Mouse (Mus musculus) CH12.LX (cell line): ENCODE results near the gene Pum2. TPM values are rescaled to one million over a fixed set of nuclear protein-coding genes. Genes with fewer than 3 reads are reported as not detected.

Experiments used
- DNase-seq: peaks from one replicate; pipeline ENCODE4 v3.0.0-alpha.2; 2013; ENCODE audit errors: extremely low read depth
- H3K27ac ChIP-seq: 2 replicates; pipeline ENCODE4 v1.5.1; 2012; ENCODE audit warnings: low read depth, mild to moderate bottlenecking, control low read depth, moderate library complexity; ENCODE audit not compliant: insufficient read depth
- H3K27me3 ChIP-seq: replicated peaks from 2 replicates; pipeline ENCODE3; 2012; ENCODE audit warnings: inconsistent platforms
- H3K36me3 ChIP-seq, 2 experiments: replicated peaks in 1 of 2; 2 replicates each; pipeline versions ENCODE3 to v1.6.1; 2012; ENCODE audit warnings: inconsistent platforms in 1 of 2, low read length in 1 of 2, mild to moderate bottlenecking in 1 of 2, mixed read lengths in 1 of 2, moderate library complexity in 1 of 2; ENCODE audit not compliant: control insufficient read depth in 1 of 2, insufficient read depth in 1 of 2
- H3K4me1 ChIP-seq, 2 experiments: 2 replicates each; pipeline ENCODE4 v1.6.1; 2012; ENCODE audit warnings: inconsistent platforms in 1 of 2, moderate library complexity in 1 of 2; ENCODE audit not compliant: insufficient read depth in 2 of 2, control insufficient read depth in 1 of 2
- H3K4me2 ChIP-seq: 2 replicates; pipeline ENCODE4 v1.6.1; 2012; ENCODE audit warnings: low read depth, mild to moderate bottlenecking, control low read depth; ENCODE audit not compliant: poor library complexity, insufficient read depth, severe bottlenecking
- H3K4me3 ChIP-seq, 3 experiments: fragments of 150-350 bp in 1 of 3; sonication (generic) in 1 of 3; replicated peaks in 1 of 3; 2 replicates each; pipeline versions ENCODE3 to v1.5.1; 2011 to 2012; ENCODE audit warnings: low read depth in 2 of 3, low read length in 2 of 3, mild to moderate bottlenecking in 2 of 3, moderate library complexity in 2 of 3, control low read depth in 1 of 3, improper control_type of control experiment in 1 of 3, inconsistent platforms in 1 of 3, mixed read lengths in 1 of 3; ENCODE audit not compliant: poor library complexity in 1 of 3
- H3K79me2 ChIP-seq: replicated peaks from 2 replicates; pipeline ENCODE4 v1.6.1; 2012; ENCODE audit warnings: mild to moderate bottlenecking, moderate library complexity; ENCODE audit not compliant: control insufficient read depth, poor library complexity, insufficient read depth, severe bottlenecking; ENCODE audit errors: extremely low read depth
- H3K9ac ChIP-seq: 2 replicates; pipeline ENCODE4 v1.6.1; 2012; ENCODE audit warnings: low read depth, mild to moderate bottlenecking, control low read depth, moderate library complexity; ENCODE audit not compliant: insufficient read depth
- H3K9me3 ChIP-seq: replicated peaks from 2 replicates; pipeline ENCODE3; 2012; ENCODE audit warnings: low read length, inconsistent platforms, mixed read lengths
- CHD2 ChIP-seq: IDR thresholded peaks from 2 replicates; pipeline ENCODE4 v1.6.1; 2011; ENCODE audit warnings: low read length, improper control_type of control experiment
- CTCF ChIP-seq, 2 experiments: IDR thresholded peaks in 1 of 2; conservative IDR thresholded peaks in 1 of 2; 2 replicates each; pipeline ENCODE4 v1.5.1; 2011 to 2012; ENCODE audit warnings: low read depth in 2 of 2, low read length in 2 of 2, improper control_type of control experiment in 1 of 2, inconsistent platforms in 1 of 2, mild to moderate bottlenecking in 1 of 2, moderate library complexity in 1 of 2
- E2F4 ChIP-seq: IDR thresholded peaks from 2 replicates; pipeline ENCODE4 v1.6.1; 2011; ENCODE audit warnings: low read depth, low read length, improper control_type of control experiment; ENCODE audit not compliant: insufficient replicate concordance
- ETS1 ChIP-seq: conservative IDR thresholded peaks from 2 replicates; pipeline ENCODE4 v1.6.1; 2012; ENCODE audit warnings: low read depth, mild to moderate bottlenecking, inconsistent platforms, low read length, improper control_type of control experiment, moderate library complexity
- GABPA ChIP-seq: IDR thresholded peaks from 2 replicates; pipeline ENCODE4 v1.6.1; 2012; ENCODE audit warnings: low read depth, low read length, improper control_type of control experiment, inconsistent platforms; ENCODE audit not compliant: insufficient replicate concordance
- HCFC1 ChIP-seq: IDR thresholded peaks from 2 replicates; pipeline ENCODE4 v1.6.1; 2012; ENCODE audit warnings: low read depth, mild to moderate bottlenecking, inconsistent platforms, low read length, improper control_type of control experiment
- IRF4 ChIP-seq: IDR thresholded peaks from 2 replicates; pipeline ENCODE4 v1.6.1; 2014; ENCODE audit warnings: low read depth, mild to moderate bottlenecking, inconsistent platforms, low read length, improper control_type of control experiment
- JUN ChIP-seq: IDR thresholded peaks from 2 replicates; pipeline ENCODE4 v1.6.1; 2011; ENCODE audit warnings: low read depth, mild to moderate bottlenecking, low read length, improper control_type of control experiment, moderate library complexity; ENCODE audit not compliant: insufficient read depth
- JUND ChIP-seq: conservative IDR thresholded peaks from 2 replicates; pipeline ENCODE4 v1.6.1; 2011; ENCODE audit warnings: low read depth, low read length, improper control_type of control experiment
- MAFK ChIP-seq: IDR thresholded peaks from 2 replicates; pipeline ENCODE4 v1.6.1; 2011; ENCODE audit warnings: low read length, improper control_type of control experiment; ENCODE audit not compliant: insufficient replicate concordance
- MAX ChIP-seq: IDR thresholded peaks from 2 replicates; pipeline ENCODE4 v1.6.1; 2011; ENCODE audit warnings: low read length, improper control_type of control experiment
- MAZ ChIP-seq: IDR thresholded peaks from 2 replicates; pipeline ENCODE4 v1.6.1; 2012; ENCODE audit warnings: low read depth, mild to moderate bottlenecking, inconsistent platforms, low read length, improper control_type of control experiment, moderate library complexity
- MEF2A ChIP-seq: IDR thresholded peaks from 2 replicates; pipeline ENCODE4 v1.6.1; 2014; ENCODE audit warnings: low read depth, mild to moderate bottlenecking, inconsistent platforms, low read length, improper control_type of control experiment, borderline replicate concordance
- NRF1 ChIP-seq: IDR thresholded peaks from 2 replicates; pipeline ENCODE4 v1.6.1; 2014; ENCODE audit warnings: low read depth, mild to moderate bottlenecking, inconsistent platforms, low read length, improper control_type of control experiment, moderate library complexity
- PAX5 ChIP-seq: IDR thresholded peaks from 2 replicates; pipeline ENCODE4 v1.6.1; 2012; ENCODE audit warnings: low read length, inconsistent platforms, mixed read lengths
- POLR2A ChIP-seq: IDR thresholded peaks from 2 replicates; pipeline ENCODE4 v1.6.1; 2011; ENCODE audit warnings: low read depth, mild to moderate bottlenecking, improper control_type of control experiment, low read length
- RAD21 ChIP-seq: IDR thresholded peaks from 2 replicates; pipeline ENCODE4 v1.6.1; 2011; ENCODE audit warnings: low read depth, mild to moderate bottlenecking, low read length, improper control_type of control experiment, moderate library complexity
- RCOR1 ChIP-seq: conservative IDR thresholded peaks from 2 replicates; pipeline ENCODE4 v1.6.1; 2012; ENCODE audit warnings: low read depth, mild to moderate bottlenecking, inconsistent platforms, low read length, improper control_type of control experiment
- SMC3 ChIP-seq: IDR thresholded peaks from 2 replicates; pipeline ENCODE4 v1.6.1; 2011; ENCODE audit warnings: low read depth, low read length, improper control_type of control experiment
- TBP ChIP-seq: conservative IDR thresholded peaks from 2 replicates; pipeline ENCODE4 v1.6.1; 2011; ENCODE audit warnings: low read depth, low read length, improper control_type of control experiment
- ZC3H11A ChIP-seq: IDR thresholded peaks from 2 replicates; pipeline ENCODE4 v1.6.1; 2012; ENCODE audit warnings: low read depth, mild to moderate bottlenecking, inconsistent platforms, low read length, improper control_type of control experiment
- ZKSCAN1 ChIP-seq: IDR thresholded peaks from 2 replicates; pipeline ENCODE4 v1.6.1; 2012; ENCODE audit warnings: low read depth, inconsistent platforms, low read length, improper control_type of control experiment, borderline replicate concordance
- ZMIZ1 ChIP-seq: IDR thresholded peaks from 2 replicates; pipeline ENCODE4 v1.6.1; 2012; ENCODE audit warnings: low read depth, mild to moderate bottlenecking, inconsistent platforms, low read length, improper control_type of control experiment
- dilution Hi-C: fragments of 300-500 bp; cut with MboI; formaldehyde crosslinking; loops from 2 replicates; pipeline ENCODE4 v1.14.3; 2020; ENCODE audit warnings: low sequenced_read_pairs; ENCODE audit not compliant: extremely low pct_unique_long_range_greater_than_20kb, extremely low pct_ligation_motif_present
- in situ Hi-C: fragments of 300-500 bp; cut with MboI; formaldehyde crosslinking; loops from 3 replicates; pipeline ENCODE4 v1.14.3; 2019; ENCODE audit warnings: low sequenced_read_pairs, low pct_ligation_motif_present, low pct_unique_long_range_greater_than_20kb, mixed read lengths
- polyA plus RNA-seq: library from polyadenylated mRNA; unstranded; fragments of >175 nt; gene quantifications from 2 replicates; pipeline ENCODE4 v1.2.1, GENCODE M21; 2012; ENCODE audit warnings: low read depth; ENCODE audit not compliant: insufficient read length
- total RNA-seq, 2 experiments: library from RNA; depleted of rRNA; stranded (reverse); fragments of 300-350 nt in 1 of 2; fragments of >200 nt in 1 of 2; gene quantifications; 2 replicates each; pipeline ENCODE4 v1.2.3; 2012 to 2014

The Pum2 gene
- total and polyA plus RNA-seq, 3 experiments, result 52.9 to 90.2 (median 62.7) TPM

GRCm38 (mm10) chr12:8778106-8778505 is 104.2 kb downstream of the Pum2 start:
- Histone ChIP-seq H3K36me3 (no peaks in the 10 kb centered on the region), H3K27ac (no peak overlapping the region), H3K9me3 (no peaks in the 10 kb centered on the region), H3K4me2 (no peak overlapping the region), H3K79me2 (no peaks in the 10 kb centered on the region)
- in situ Hi-C loops (loop anchor here (10.0 kb wide), 1 partner anchor 237 kb away; no protein-coding TSS in a partner anchor), dilution Hi-C loops (no loop called here)
- DNase-seq, result no peak
- TF ChIP-seq TBP, result no peak
- TF ChIP-seq ZKSCAN1, result no peak
- no peak for TF ChIP-seq RCOR1
- TF ChIP-seq JUND, result no peak
- TF ChIP-seq NRF1, result no peak
- TF ChIP-seq RAD21, result no peak
- no peak for TF ChIP-seq MAZ
- no peak for TF ChIP-seq HCFC1
- no peak for TF ChIP-seq MEF2A
- no peak for TF ChIP-seq MAFK
- TF ChIP-seq PAX5, result no peak
- no peak for TF ChIP-seq IRF4
- no peak for TF ChIP-seq MAX
- TF ChIP-seq JUN, result no peak
- TF ChIP-seq, all 38 proteins: peak for 0
- H3K4me3 ChIP-seq, result no peak overlapping the region
- H3K4me1 ChIP-seq, result peaks cover 0 to 30% of the 10 kb centered on the region in 2 experiments; a peak in 2 of 4 replicates
- H3K27me3 ChIP-seq, result peaks cover under 1% of the 10 kb centered on the region
- no peak overlapping the region for H3K9ac ChIP-seq

GRCm38 (mm10) chr12:8779851-8780250 is 105.9 kb downstream of the Pum2 start:
- H3K36me3 ChIP-seq, result no peaks in the 10 kb centered on the region
- H3K27me3 ChIP-seq, result no peaks in the 10 kb centered on the region
- no peak overlapping the region for H3K9ac ChIP-seq
- no peaks in the 10 kb centered on the region for H3K9me3 ChIP-seq
- no peaks in the 10 kb centered on the region for H3K79me2 ChIP-seq
- TF ChIP-seq JUN (no peak), CTCF (conservative IDR thresholded peaks at IDR 0.05 in 1 of 2, IDR thresholded peaks at IDR 0.05 in 1 of 2; ENCODE audit: low read depth in 2 of 2, low read length in 2 of 2) (no peak), ZC3H11A (no peak), IRF4 (no peak), MAFK (no peak), SMC3 (no peak), NRF1 (no peak), CHD2 (no peak), ZMIZ1 (no peak), POLR2A (no peak), JUND (no peak), E2F4 (no peak), GABPA (no peak), ETS1 (no peak)
- H3K4me3 ChIP-seq, result no peak overlapping the region
- dilution Hi-C loops, result no loop called here
- DNase-seq, result no peak
- in situ Hi-C loops, result loop anchor here (5.0 to 10.0 kb wide), 2 partner anchors 47 to 235 kb away; no protein-coding TSS in a partner anchor
- H3K4me1 ChIP-seq, result peaks cover 0 to 25% of the 10 kb centered on the region in 2 experiments; a peak in 2 of 4 replicates
- H3K4me2 ChIP-seq, result no peak overlapping the region
- no peak overlapping the region for H3K27ac ChIP-seq
